In the genomic region with DNA sequence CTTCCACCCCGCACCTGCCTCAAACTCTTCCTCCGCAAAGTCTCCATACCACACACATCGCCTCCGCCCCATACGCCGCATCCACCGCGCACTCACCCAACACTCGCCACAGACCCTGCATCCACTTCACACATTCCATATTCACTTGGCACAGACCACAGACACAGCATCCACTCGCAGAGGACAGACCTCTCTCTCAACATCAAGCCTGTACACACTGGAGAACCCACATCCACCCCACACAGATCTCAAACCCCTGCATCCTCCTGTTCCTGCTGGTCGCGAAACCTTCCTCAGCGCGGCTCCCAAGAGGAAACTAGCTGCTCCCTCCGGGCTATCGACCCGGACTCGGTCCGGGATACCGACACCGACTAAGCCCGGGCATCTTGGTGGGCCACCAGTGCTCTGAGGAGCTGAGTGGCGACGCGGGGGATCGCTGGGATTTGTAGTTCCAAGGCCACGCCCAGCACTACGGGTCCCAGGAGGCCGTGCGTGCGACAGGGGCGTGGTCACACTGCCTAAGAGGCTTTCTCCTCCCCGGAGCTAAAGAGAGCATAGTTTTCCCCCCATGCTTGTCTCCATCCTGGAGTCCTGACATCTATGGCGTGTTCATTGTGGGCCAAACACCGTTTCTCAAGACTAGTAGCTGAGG, we compare ENCODE assay signal across 8 mouse cellular contexts. TPM values are rescaled to one million over a fixed set of nuclear protein-coding genes. Genes with fewer than 3 reads are reported as not detected.
A peak's percentile ranks its signal among the peaks of the same experiment; 100 is the strongest.
DNase-seq lines count a peak whose midpoint lies in the region; ATAC-seq lines count a peak whose summit lies in the region.

No protein-coding gene starts in this region.

- no peaks in the 10 kb centered on the region for H3K27me3 ChIP-seq in heart, embryonic 14.5 days (ENCODE audit: control insufficient read depth, insufficient read depth, low read length)
- no peaks in the 10 kb centered on the region for H3K27me3 ChIP-seq in liver, embryonic 11.5 days (replicated peaks; ENCODE audit: control insufficient read depth, insufficient read depth, low read length)
- no peaks in the 10 kb centered on the region for H3K27me3 ChIP-seq in splenic B cell, adult 2 months (ENCODE audit: control insufficient read depth, insufficient read depth, low read length, poor library complexity, severe bottlenecking)

- H3K4me2 ChIP-seq in heart, embryonic 14.5 days (ENCODE audit: low read length), result peak overlapping the region; percentile 94
- peak overlapping the region; percentile 83 for H3K4me2 ChIP-seq in liver, embryonic 11.5 days

- H3K9ac ChIP-seq in heart, embryonic 14.5 days (ENCODE audit: low read length), result peak overlapping the region; percentile 79
- peak overlapping the region; percentile 72 for H3K9ac ChIP-seq in liver, embryonic 11.5 days (ENCODE audit: low read depth, low read length)

- peak; percentile 71 to 83 for DNase-seq in CD8-positive naive resting alpha-beta T cell, adult 2 months (ENCODE audit: low read depth in 2 of 2, low spot score in 2 of 2)
- DNase-seq in c-Kit-negative CD71-positive TER-119-positive erythroid progenitor cells, embryonic 14.5 days (ENCODE audit: low read depth, low spot score), result peak; percentile 76
- peak; percentile 71 for DNase-seq in fibroblast of lung, adult 2 months (ENCODE audit: low read depth)
- peak; percentile 94 for DNase-seq in kidney, postnatal 10 days
- peak; percentile 89 for DNase-seq in liver, embryonic 11.5 days (ENCODE audit: low spot score)
- DNase-seq in naive thymus-derived CD4-positive, alpha-beta T cell, adult 2 months (ENCODE audit: low read depth), result peak; percentile 92
- DNase-seq in splenic B cell, adult 2 months (ENCODE audit: low read depth, low spot score), result peak; percentile 91

- H3K27ac ChIP-seq in heart, embryonic 14.5 days (replicated peaks in 1 of 2; ENCODE audit: control insufficient read depth in 1 of 2, insufficient read depth in 1 of 2, low read depth in 2 of 2, low read length in 2 of 2), result no peak overlapping the region
- H3K27ac ChIP-seq in liver, embryonic 11.5 days (ENCODE audit: low read depth, low read length), result no peak overlapping the region

- WGBS in heart, embryonic 14.5 days, result under 1% methylated on average over 35 of the region's 35 CpGs
- under 1% methylated on average over 35 of the region's 35 CpGs for WGBS in liver, embryonic 11.5 days

- no peaks in the 10 kb centered on the region for H3K9me3 ChIP-seq in heart, embryonic 14.5 days (ENCODE audit: control insufficient read depth, low read length)
- H3K9me3 ChIP-seq in liver, embryonic 11.5 days (ENCODE audit: control insufficient read depth, low read length), result no peaks in the 10 kb centered on the region

- H3K36me3 ChIP-seq in heart, embryonic 14.5 days (ENCODE audit: control insufficient read depth, insufficient read depth, low read length), result no peaks in the 10 kb centered on the region
- no peaks in the 10 kb centered on the region for H3K36me3 ChIP-seq in liver, embryonic 11.5 days (ENCODE audit: control insufficient read depth, insufficient read depth, low read length)
- H3K36me3 ChIP-seq in splenic B cell, adult 2 months (ENCODE audit: control insufficient read depth, insufficient read depth, low read length, poor library complexity, severe bottlenecking), result no peaks in the 10 kb centered on the region

- peaks cover 4 to 6% of the 10 kb centered on the region in 2 experiments; a peak in 3 of 4 replicates for H3K4me1 ChIP-seq in heart, embryonic 14.5 days (ENCODE audit: control insufficient read depth in 2 of 2, insufficient read depth in 2 of 2, low read length in 2 of 2)
- no peaks in the 10 kb centered on the region for H3K4me1 ChIP-seq in liver, embryonic 11.5 days (replicated peaks; ENCODE audit: control insufficient read depth, insufficient read depth, low read length)

- H3K4me3 ChIP-seq in heart, embryonic 14.5 days (ENCODE audit: control insufficient read depth in 1 of 2, insufficient read depth in 1 of 2, low read depth in 1 of 2, low read length in 2 of 2), result peak overlapping the region; percentile 68 to 79
- peak overlapping the region; percentile 71 for H3K4me3 ChIP-seq in liver, embryonic 11.5 days (ENCODE audit: low read depth, low read length)

- ATAC-seq in heart, embryonic 14.5 days (ENCODE audit: insufficient number of reproducible peaks, insufficient read depth, low FRiP score, low read depth), result peak; percentile 91
- peak; percentile 98 for ATAC-seq in liver, embryonic 11.5 days (replicated peaks; ENCODE audit: low FRiP score)

RNA-seq across cellular contexts. Expression of gene Trp53rkb, which starts 5.9 kb away (rescaled TPM):
- 3.2 and 5.7 TPM in 2 replicates for polyA plus RNA-seq in heart, embryonic 14.5 days (2014; fragmentation: Nextera tagmentation; extraction: Ambion mirVana)
- polyA plus RNA-seq in liver, embryonic 11.5 days (2014; fragmentation: Nextera tagmentation; extraction: Ambion mirVana), result 7.6 and 9.5 TPM in 2 replicates

RNA-seq across cellular contexts. Expression of gene Arfgef2, which starts 18.9 kb away (rescaled TPM):
- polyA plus RNA-seq in heart, embryonic 14.5 days (2014; fragmentation: Nextera tagmentation; extraction: Ambion mirVana), result 7.7 and 8.0 TPM in 2 replicates
- polyA plus RNA-seq in liver, embryonic 11.5 days (2014; fragmentation: Nextera tagmentation; extraction: Ambion mirVana), result 11.3 and 12.7 TPM in 2 replicates
